Mouse (Mus musculus): ENCODE measurements around the gene Rfx4. TPM values are rescaled to one million over a fixed set of nuclear protein-coding genes. Genes with fewer than 3 reads are reported as not detected.

Gene Rfx4
- polyA plus RNA-seq, 1 experiment from 2014 or later, result 0.05 TPM

DNA sequence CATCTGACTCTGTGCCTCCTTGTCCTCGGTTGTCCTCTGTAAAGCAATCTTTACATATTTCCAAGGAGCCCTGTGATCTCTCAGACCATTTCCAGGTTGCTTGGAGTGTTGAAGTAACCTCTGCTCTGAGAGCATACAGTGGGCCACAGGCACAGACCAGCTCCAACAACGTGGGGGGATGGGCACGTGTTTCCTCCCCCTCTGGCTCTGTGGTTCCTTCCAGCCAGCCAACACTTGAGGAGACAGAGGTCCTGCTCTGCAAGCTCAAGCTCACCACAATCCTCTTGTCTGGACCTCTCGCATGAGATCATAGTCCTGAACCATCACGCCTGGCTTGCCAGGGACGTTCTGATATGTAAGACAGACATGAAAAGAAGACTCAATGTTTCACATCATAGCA is 79.7 kb downstream of the Rfx4 start:
- Histone ChIP-seq H3K9me3 (replicated peaks; ENCODE audit: low read length) (no peaks in the 10 kb centered on the region), H3K27ac (no peak overlapping the region), H3K36me3 (ENCODE audit: insufficient read depth, low read length) (no peaks in the 10 kb centered on the region), H3K4me3 (replicated peaks; ENCODE audit: low read depth, low read length) (no peak overlapping the region), H3K4me1 (replicated peaks; ENCODE audit: insufficient read depth, low read length) (no peaks in the 10 kb centered on the region), H3K4me2 (ENCODE audit: low read length) (no peak overlapping the region), H3K27me3 (ENCODE audit: insufficient read depth, low read length) (no peaks in the 10 kb centered on the region), H3K9ac (ENCODE audit: low read depth, low read length) (no peak overlapping the region)
- no peak for TF ChIP-seq CTCF (IDR thresholded peaks at IDR 0.05; ENCODE audit: low read depth)
- no peak for DNase-seq (ENCODE audit: low spot score)
- whole genome bisulfite sequencing, result 70% methylated on average over 6 of the region's 6 CpGs
- ATAC-seq (replicated peaks; ENCODE audit: low FRiP score, low read depth), result no peak

DNA sequence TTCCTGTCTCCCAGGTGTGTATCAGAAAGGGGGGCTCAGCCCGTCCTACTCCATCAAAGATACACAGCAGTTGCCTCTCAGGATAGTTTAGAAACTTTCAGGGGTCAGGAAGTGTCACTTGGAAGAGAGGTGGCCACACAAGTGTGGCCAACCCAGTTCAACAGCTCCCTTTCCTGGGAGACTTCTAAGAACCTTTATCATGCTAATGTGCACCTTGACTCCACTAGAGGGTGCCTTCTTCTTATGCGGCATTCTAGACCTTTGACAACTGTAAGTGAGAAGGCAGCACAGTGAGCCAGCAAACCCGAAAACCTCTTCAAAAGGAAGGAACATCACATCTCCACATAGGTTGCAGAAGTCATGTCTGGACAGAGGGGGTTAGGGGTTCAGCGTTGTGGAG is 80.2 kb downstream of the Rfx4 start:
- WGBS, result 20% methylated on average over 4 of the region's 4 CpGs
- H3K4me2 ChIP-seq (ENCODE audit: low read length), result no peak overlapping the region
- H3K9ac ChIP-seq (ENCODE audit: low read depth, low read length), result no peak overlapping the region
- no peak overlapping the region for H3K27ac ChIP-seq
- ATAC-seq (replicated peaks; ENCODE audit: low FRiP score, low read depth) (0 out of 2 replicates have a peak, but pooled peaks have one; percentile 40), DNase-seq (ENCODE audit: low spot score) (peak; percentile 86)
- no peaks in the 10 kb centered on the region for H3K36me3 ChIP-seq (ENCODE audit: insufficient read depth, low read length)
- no peaks in the 10 kb centered on the region for H3K27me3 ChIP-seq (ENCODE audit: insufficient read depth, low read length)
- TF ChIP-seq CTCF (IDR thresholded peaks at IDR 0.05; ENCODE audit: low read depth), result peak; percentile 82
- H3K4me1 ChIP-seq (replicated peaks; ENCODE audit: insufficient read depth, low read length), result no peaks in the 10 kb centered on the region
- H3K9me3 ChIP-seq (replicated peaks; ENCODE audit: low read length), result no peaks in the 10 kb centered on the region
- no peak overlapping the region for H3K4me3 ChIP-seq (replicated peaks; ENCODE audit: low read depth, low read length)

DNA sequence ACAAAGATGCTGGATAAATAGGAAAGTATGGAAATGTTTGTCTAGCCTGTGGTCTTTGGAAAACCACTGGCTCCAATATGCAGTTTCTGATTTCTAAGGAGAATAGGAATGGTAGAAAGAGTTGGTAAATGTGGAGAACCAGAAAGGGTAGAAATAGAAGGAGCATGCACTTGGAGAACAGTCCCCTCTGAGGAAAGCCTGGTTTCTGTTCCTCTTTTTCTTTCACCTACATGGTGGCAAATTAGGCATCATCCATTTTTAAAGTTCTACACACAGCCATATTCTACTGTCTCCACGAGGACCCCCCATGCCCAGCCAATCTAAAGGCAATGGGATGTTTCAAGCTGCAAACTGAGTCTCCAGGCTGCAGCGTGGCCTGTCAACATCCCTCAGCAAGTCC is 81.5 kb downstream of the Rfx4 start:
- Histone ChIP-seq H3K36me3 (ENCODE audit: insufficient read depth, low read length) (no peaks in the 10 kb centered on the region), H3K4me1 (replicated peaks; ENCODE audit: insufficient read depth, low read length) (no peaks in the 10 kb centered on the region), H3K27ac (no peak overlapping the region), H3K4me2 (ENCODE audit: low read length) (no peak overlapping the region), H3K4me3 (replicated peaks; ENCODE audit: low read depth, low read length) (no peak overlapping the region), H3K9me3 (replicated peaks; ENCODE audit: low read length) (no peaks in the 10 kb centered on the region), H3K9ac (ENCODE audit: low read depth, low read length) (no peak overlapping the region), H3K27me3 (ENCODE audit: insufficient read depth, low read length) (no peaks in the 10 kb centered on the region)
- no peak for TF ChIP-seq CTCF (IDR thresholded peaks at IDR 0.05; ENCODE audit: low read depth)
- ATAC-seq (replicated peaks; ENCODE audit: low FRiP score, low read depth) (no peak), DNase-seq (ENCODE audit: low spot score) (no peak)
- WGBS, result 78% methylated on average over 2 of the region's 2 CpGs

DNA sequence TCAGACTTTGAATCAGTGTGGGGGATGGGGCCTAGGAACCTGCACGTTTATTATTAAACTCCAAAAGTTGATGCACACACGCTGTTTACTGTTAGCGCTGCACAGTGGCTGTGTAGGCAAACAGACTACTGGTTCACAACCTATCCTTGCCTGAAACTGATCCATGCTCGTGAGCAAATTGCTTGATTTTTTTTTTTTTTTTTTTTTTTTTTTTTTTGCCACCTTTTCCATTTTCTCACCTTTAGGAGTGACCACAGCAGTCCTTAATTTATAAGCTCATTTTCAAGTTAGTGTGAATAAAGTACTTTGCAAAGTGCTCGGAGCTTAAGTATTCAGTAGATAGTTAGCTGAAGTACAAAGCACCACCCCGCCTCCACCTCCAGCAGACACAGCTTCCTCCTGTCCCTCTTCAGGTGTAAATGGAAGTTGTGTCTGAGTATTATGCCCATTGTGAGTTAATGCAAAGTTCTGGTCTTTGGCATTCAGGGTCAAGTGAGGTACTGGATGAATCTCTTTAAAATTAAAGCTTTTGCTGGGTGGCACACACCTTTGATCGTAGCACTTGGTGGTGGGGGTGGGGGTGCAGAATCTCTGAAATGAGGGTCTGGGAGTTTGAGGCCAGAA is 83.1 kb downstream of the Rfx4 start:
- no peak for TF ChIP-seq CTCF (IDR thresholded peaks at IDR 0.05; ENCODE audit: low read depth)
- Histone ChIP-seq H3K4me2 (ENCODE audit: low read length) (no peak overlapping the region), H3K27me3 (ENCODE audit: insufficient read depth, low read length) (no peaks in the 10 kb centered on the region), H3K27ac (no peak overlapping the region), H3K4me1 (replicated peaks; ENCODE audit: insufficient read depth, low read length) (no peaks in the 10 kb centered on the region), H3K36me3 (ENCODE audit: insufficient read depth, low read length) (no peaks in the 10 kb centered on the region), H3K4me3 (replicated peaks; ENCODE audit: low read depth, low read length) (no peak overlapping the region), H3K9ac (ENCODE audit: low read depth, low read length) (no peak overlapping the region), H3K9me3 (replicated peaks; ENCODE audit: low read length) (no peaks in the 10 kb centered on the region)
- ATAC-seq (replicated peaks; ENCODE audit: low FRiP score, low read depth), result no peak
- no peak for DNase-seq (ENCODE audit: low spot score)
- 63% methylated on average over 7 of the region's 7 CpGs for WGBS

DNA sequence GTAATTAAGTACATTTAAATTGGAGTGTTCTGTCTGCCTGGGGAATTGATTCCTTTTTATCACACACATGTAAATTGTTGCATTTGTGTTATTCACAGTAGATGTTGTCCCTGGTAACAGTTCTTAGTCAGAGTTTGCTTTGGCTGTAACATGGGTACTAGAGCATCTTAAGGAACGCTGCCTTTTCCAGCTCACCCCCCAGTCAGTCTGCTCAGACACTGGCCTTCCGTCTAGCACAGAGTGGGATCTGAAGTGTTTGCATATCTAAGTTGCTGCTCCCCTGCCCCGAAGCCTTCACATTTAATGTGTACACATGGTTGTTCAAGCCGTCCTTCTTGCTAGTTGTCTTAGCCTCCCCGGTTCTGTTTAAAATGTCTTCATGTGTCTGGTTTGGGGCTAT is 90.8 kb downstream of the Rfx4 start:
- DNase-seq (ENCODE audit: low spot score), result no peak

DNA sequence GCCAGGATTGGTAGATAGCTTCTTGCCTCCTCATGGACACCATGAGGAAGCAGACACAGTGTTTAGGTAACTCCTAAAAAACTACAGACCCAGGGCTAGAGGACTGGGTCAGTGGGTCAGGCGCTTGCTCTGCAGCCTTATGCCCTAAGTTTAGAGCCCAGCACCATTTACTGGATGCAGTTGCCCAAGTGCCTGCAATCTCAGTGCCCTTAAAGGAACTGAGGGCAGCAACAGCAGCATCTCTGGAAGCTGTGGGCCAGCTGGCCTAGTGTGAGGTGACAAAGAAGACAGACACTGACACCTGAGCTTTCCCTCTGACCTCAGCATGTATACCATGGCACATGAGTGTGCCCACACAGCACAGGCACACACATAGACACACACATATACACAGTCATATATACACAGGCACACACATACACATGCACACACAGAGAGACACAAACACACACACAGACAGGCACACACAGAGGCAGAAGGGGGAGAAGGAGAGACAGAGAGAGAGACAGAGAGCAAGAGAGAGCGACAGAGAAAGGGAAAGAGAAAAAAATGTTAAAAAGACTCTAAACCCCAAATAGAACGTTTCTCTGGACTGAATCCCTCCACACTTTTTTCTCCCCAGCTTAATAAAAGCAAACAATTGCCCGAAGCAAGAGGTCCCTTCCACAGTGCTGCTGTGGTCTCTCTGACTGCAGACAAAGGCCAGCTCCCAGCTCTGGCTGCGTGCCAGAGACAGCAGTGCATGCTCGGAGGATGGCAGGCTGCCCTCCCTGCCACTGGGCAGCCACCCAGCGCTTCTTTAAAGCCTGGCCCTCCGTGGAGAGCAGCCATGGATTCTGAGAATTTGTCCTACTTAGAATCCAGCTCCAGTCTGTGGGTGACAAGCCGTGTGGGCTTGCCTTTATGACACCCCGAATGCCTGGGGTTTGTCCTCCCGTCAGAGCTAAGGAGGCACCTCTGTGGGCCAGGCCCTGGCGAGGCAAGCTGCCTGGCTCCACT is 96.4 kb downstream of the Rfx4 start:
- WGBS, result 45% methylated on average over 12 of the region's 12 CpGs
- Histone ChIP-seq H3K4me2 (ENCODE audit: low read length) (no peak overlapping the region), H3K4me1 (replicated peaks; ENCODE audit: insufficient read depth, low read length) (no peaks in the 10 kb centered on the region), H3K36me3 (ENCODE audit: insufficient read depth, low read length) (no peaks in the 10 kb centered on the region), H3K9me3 (replicated peaks; ENCODE audit: low read length) (no peaks in the 10 kb centered on the region), H3K27ac (no peak overlapping the region), H3K9ac (ENCODE audit: low read depth, low read length) (no peak overlapping the region), H3K27me3 (ENCODE audit: insufficient read depth, low read length) (no peaks in the 10 kb centered on the region), H3K4me3 (replicated peaks; ENCODE audit: low read depth, low read length) (no peak overlapping the region)
- DNase-seq (ENCODE audit: low spot score), result peak; percentile 53
- TF ChIP-seq CTCF (IDR thresholded peaks at IDR 0.05; ENCODE audit: low read depth), result no peak
- no peak for ATAC-seq (replicated peaks; ENCODE audit: low FRiP score, low read depth)

More for the DNA sequence above, 90.8 kb downstream of the Rfx4 start:
- Histone ChIP-seq H3K4me1 (replicated peaks; ENCODE audit: insufficient read depth, low read length) (no peaks in the 10 kb centered on the region), H3K27me3 (ENCODE audit: insufficient read depth, low read length) (no peaks in the 10 kb centered on the region), H3K9ac (ENCODE audit: low read depth, low read length) (no peak overlapping the region), H3K9me3 (replicated peaks; ENCODE audit: low read length) (no peaks in the 10 kb centered on the region), H3K27ac (no peak overlapping the region), H3K4me3 (replicated peaks; ENCODE audit: low read depth, low read length) (no peak overlapping the region), H3K4me2 (ENCODE audit: low read length) (no peak overlapping the region), H3K36me3 (ENCODE audit: insufficient read depth, low read length) (no peaks in the 10 kb centered on the region)
- TF ChIP-seq CTCF (IDR thresholded peaks at IDR 0.05; ENCODE audit: low read depth), result no peak
- no peak for ATAC-seq (replicated peaks; ENCODE audit: low FRiP score, low read depth)
- WGBS, result 80% methylated on average over 5 of the region's 5 CpGs

All from kidney, postnatal 0 days (tissue).